Mouse (Mus musculus) cerebellum, adult 8-10 months (tissue): ENCODE measurements around the gene Hist2h2bb.
"Not testable (repeated sequence)": the region's sequence is repeated elsewhere in the genome, so short reads cannot be mapped to it uniquely, and the experiment has no call there.

ENCODE experiments used
- DNase-seq: peaks from one replicate; pipeline ENCODE4 v3.0.0; 2022

Hist2h2bb gene

GRCm38 (mm10) chr3:96263558-96264403 is 5.8 kb upstream of the Hist2h2bb start:
- peak; percentile 62 for DNase-seq

- DNase-seq: no peak
Measured at GRCm38 (mm10) chr3:96264404-96264949, 5.1 kb upstream of the Hist2h2bb start.

- DNase-seq: no peak
Measured at GRCm38 (mm10) chr3:96266132-96266710, 3.3 kb upstream of the Hist2h2bb start.

- no peak for DNase-seq
Measured at GRCm38 (mm10) chr3:96267541-96267940, 2.0 kb upstream of the Hist2h2bb start.

GRCm38 (mm10) chr3:96268051-96268775 is 1.3 kb upstream of the Hist2h2bb start, which contains the start of gene Hist2h3b:
TSS of gene Hist2h3b (plus strand) at chr3:96268654.
- peak; percentile 79 for DNase-seq

GRCm38 (mm10) chr3:96268776-96269378 is 675 bp upstream of the Hist2h2bb start:
- DNase-seq: not testable (repeated sequence)

GRCm38 (mm10) chr3:96273591-96274465 is 4.3 kb downstream of the Hist2h2bb start:
- no peak for DNase-seq

GRCm38 (mm10) chr3:96277428-96277799 is 7.9 kb downstream of the Hist2h2bb start:
- DNase-seq: no peak

- DNase-seq: peak; percentile 87
Measured at GRCm38 (mm10) chr3:96277800-96278624, 8.5 kb downstream of the Hist2h2bb start.

- no peak for DNase-seq
Measured at GRCm38 (mm10) chr3:96280660-96281059, 11.1 kb downstream of the Hist2h2bb start.

GRCm38 (mm10) chr3:96284457-96284856 is 14.9 kb downstream of the Hist2h2bb start:
- no peak for DNase-seq

- not testable (repeated sequence) for DNase-seq
Measured at GRCm38 (mm10) chr3:96287334-96287733, 17.8 kb downstream of the Hist2h2bb start.

- DNase-seq: no peak
Measured at GRCm38 (mm10) chr3:96289201-96289600, 19.6 kb downstream of the Hist2h2bb start.

GRCm38 (mm10) chr3:96290727-96291126 is 21.2 kb downstream of the Hist2h2bb start:
- not testable (repeated sequence) for DNase-seq

GRCm38 (mm10) chr3:96292641-96293040 is 23.1 kb downstream of the Hist2h2bb start:
- no peak for DNase-seq

GRCm38 (mm10) chr3:96293368-96293767 is 23.8 kb downstream of the Hist2h2bb start:
- no peak for DNase-seq

- DNase-seq: no peak
Measured at GRCm38 (mm10) chr3:96293787-96294186, 24.2 kb downstream of the Hist2h2bb start, which contains the start of gene Fcgr1. TSS of gene Fcgr1 (minus strand) at chr3:96293969.

GRCm38 (mm10) chr3:96298360-96298759 is 28.8 kb downstream of the Hist2h2bb start:
- no peak for DNase-seq

- no peak for DNase-seq
Measured at GRCm38 (mm10) chr3:96299562-96299961, 30.0 kb downstream of the Hist2h2bb start.

- no peak for DNase-seq
Measured at GRCm38 (mm10) chr3:96300706-96301529, 31.4 kb downstream of the Hist2h2bb start.
